Mouse (Mus musculus) splenic B cell, adult 2 months (primary cell): ENCODE data around the gene Nxn.

Experiments
- DNase-seq: peaks from one replicate; pipeline ENCODE4 v3.0.0-alpha.2; 2011; ENCODE audit warnings: low read depth, low spot score
- H3K27me3 ChIP-seq: 2 replicates; pipeline ENCODE4 v1.6.1; 2012; ENCODE audit warnings: mild to moderate bottlenecking, low read length, moderate library complexity, mixed read lengths; ENCODE audit not compliant: control insufficient read depth, poor library complexity, insufficient read depth, severe bottlenecking
- H3K36me3 ChIP-seq: 2 replicates; pipeline ENCODE4 v1.6.1; 2012; ENCODE audit warnings: mild to moderate bottlenecking, low read length, moderate library complexity, mixed read lengths; ENCODE audit not compliant: control insufficient read depth, poor library complexity, insufficient read depth, severe bottlenecking

Nxn gene

DNA sequence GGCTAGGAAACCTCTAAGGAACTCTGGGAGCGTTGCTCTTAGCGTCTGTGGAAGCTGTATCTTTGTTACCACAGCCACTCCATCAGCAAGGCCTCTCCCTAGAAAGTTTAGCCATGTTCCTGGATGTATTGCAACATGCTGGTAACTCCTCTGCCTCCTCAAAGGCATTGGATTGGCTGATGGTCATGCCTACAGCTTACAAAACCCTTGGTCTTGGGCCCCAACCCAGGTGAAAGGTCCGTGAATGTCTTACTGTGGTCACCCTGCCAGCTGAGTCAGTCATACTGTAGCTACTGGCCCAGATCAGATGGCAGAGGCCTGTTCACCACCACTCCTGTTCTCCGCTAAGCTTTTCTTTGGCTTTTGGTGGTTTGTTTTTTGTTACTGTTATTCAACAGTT, 16.1 kb upstream of the Nxn start:
- DNase-seq: no peak
- H3K36me3 ChIP-seq: peaks cover 5% of the 10 kb centered on the region
- H3K27me3 ChIP-seq: no peaks in the 10 kb centered on the region

DNA sequence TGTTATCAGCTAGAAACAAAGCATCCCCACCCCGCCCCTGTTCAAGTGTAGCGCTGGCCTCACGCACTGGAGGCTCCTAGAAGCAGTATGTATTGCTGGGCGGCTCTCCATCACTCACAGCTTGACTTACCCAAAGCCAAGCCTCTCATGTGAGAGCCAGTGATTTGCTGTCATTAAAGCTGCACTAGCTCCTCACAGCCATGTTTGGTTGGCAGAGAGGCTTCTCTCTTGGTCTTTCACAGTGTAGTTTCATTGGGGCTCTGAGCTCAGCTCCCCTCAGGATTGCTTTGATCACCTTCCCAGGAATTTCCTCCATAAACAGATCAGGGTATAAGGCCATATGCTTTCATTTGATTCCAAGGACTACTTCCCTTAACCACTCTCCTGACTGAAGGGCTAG, 14.3 kb upstream of the Nxn start:
- no peak for DNase-seq

DNA sequence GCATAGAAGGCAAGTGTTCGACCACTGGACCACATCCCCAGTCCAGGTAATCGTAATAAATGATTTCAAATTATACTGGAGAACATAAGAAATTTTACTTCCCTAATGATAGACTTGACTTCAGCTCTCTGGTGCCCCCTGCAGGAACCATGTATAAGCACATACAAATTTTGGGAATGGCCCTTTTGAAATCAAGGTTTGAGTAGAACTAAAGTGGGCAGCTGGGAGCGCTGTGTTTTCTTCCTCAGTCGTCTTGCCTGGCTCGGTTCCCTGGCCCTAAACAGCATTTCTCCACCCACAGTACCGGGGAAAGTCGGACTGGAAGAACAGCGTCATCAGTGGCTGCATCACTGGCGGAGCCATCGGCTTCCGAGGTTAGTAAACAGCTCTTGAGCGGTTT, 11.9 kb upstream of the Nxn start:
- Histone ChIP-seq H3K36me3 (peaks cover 7% of the 10 kb centered on the region), H3K27me3 (no peaks in the 10 kb centered on the region)
- DNase-seq: peak; percentile 85

More for the DNA sequence above, 14.3 kb upstream of the Nxn start:
- no peaks in the 10 kb centered on the region for H3K27me3 ChIP-seq
- peaks cover 7% of the 10 kb centered on the region for H3K36me3 ChIP-seq

DNA sequence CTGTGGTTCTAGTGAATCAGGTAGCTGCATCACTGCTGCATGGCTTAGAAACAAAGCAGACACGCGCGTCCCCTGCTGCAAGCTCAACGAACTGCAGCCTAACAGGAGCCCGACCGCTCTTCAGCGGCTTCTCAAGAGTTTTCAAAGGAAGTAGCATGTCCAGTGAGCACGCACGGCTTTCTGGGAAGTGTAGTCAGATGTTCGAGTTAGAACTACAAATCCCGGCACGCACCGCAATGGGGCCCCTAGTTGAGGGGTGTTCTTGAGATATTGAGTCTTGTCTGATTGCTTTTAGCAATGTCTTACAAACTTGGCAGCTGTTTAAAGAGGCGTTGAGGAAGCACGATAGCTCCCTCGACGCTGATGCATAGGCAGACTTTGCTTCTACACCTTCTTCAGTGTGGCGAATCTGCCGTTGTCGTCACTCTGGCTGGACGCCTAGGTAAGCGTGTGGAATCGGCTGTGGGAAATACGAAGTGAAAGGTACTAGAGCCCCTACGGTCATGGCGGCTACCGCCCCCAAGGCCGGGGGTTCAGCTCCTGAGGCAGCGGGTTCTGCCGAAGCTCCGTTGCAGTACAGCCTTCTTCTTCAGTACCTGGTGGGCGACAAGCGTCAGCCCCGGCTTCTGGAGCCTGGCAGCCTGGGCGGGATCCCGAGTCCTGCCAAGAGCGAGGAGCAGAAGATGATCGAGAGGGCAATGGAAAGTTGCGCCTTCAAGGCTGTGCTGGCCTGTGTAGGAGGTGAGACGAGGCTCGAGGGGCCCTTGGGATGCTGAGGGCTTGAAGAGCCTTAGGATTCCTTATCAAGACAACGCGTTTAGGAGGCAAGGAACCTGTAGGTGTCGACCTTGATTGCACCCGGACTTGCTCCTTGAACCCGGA, 8.0 kb upstream of the Nxn start, which contains the start of gene Timm22:
Gene Timm22, plus strand, starts transcription at position 251 of the 882 bp plus-strand sequence.
- Histone ChIP-seq H3K27me3 (no peaks in the 10 kb centered on the region), H3K36me3 (0 out of 2 replicates have a peak, but pooled peaks cover 2% of the 10 kb centered on the region)
- DNase-seq: peak; percentile 99

DNA sequence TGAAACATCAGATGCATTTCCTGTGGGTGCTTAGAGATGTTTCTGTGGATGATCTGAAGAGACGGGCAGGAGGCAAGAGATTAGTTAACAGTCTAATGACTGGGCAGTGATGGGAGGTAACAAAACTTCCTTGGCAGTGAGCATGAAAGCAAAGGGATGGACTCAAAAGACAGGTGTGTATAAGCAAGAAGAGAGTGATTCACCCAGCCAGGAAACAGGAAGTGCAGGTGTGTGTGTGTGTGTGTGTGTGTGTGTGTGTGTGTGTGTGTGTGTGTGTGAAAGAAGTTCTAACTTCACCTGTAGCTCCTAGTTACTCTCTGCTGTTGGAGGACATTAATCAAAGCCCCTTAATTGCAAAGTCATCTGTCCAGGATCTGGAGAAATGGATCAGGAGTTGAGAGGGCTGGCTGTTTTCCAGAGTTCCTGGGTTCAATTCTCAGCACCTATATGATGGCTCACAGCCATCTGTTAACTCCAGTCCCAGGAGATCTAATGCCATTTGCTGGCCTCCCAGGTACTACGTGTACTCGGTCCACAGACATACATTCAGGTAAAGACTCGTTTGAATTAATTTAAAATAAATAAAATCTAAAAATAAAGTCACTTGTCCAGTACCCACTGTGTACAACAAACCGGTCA, 6.8 kb upstream of the Nxn start:
- Histone ChIP-seq H3K36me3 (0 out of 2 replicates have a peak, but pooled peaks cover 2% of the 10 kb centered on the region), H3K27me3 (no peaks in the 10 kb centered on the region)
- DNase-seq: peak; percentile 34

DNA sequence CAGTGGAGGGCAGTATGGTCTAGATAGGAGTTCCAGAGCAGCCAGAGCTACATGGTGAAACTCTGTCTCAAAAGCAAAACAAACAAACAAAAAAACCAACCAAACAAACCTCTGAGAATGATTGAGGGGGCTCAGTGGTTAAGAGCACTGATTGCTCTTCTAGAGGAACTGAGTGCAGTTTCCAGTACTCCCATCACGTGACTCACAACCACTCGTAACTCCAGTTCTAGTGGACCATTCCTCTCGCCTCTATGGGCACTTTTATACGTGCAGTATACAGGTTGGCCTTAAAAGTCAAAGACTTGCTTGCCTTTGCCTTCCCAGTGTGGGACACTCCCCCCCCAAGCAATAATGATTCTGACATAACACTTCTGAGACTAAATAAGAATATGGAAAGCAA, 6.2 kb upstream of the Nxn start:
- 0 out of 2 replicates have a peak, but pooled peaks cover 2% of the 10 kb centered on the region for H3K36me3 ChIP-seq
- DNase-seq: no peak
- H3K27me3 ChIP-seq: no peaks in the 10 kb centered on the region

DNA sequence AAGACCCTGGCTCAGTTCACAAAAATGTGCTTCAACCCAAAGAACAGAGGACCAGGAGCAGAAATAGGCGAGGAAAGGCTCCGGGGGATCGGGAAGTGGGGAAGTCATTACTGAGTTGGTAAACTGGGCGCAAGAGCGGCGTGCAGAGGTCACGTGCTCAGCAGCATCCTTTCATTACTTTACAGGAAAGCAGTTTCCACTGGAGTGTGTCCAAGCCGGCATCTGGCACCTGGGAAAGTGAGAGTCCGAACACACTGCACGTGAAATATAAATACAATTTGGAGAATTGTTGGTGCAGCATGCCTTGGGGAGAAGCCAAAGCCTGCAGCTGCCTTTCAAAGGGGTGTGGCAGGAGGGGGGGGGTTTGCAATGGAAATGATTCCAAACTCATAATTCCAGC, 2.5 kb upstream of the Nxn start:
- Histone ChIP-seq H3K27me3 (no peaks in the 10 kb centered on the region), H3K36me3 (no peaks in the 10 kb centered on the region)
- DNase-seq: no peak

DNA sequence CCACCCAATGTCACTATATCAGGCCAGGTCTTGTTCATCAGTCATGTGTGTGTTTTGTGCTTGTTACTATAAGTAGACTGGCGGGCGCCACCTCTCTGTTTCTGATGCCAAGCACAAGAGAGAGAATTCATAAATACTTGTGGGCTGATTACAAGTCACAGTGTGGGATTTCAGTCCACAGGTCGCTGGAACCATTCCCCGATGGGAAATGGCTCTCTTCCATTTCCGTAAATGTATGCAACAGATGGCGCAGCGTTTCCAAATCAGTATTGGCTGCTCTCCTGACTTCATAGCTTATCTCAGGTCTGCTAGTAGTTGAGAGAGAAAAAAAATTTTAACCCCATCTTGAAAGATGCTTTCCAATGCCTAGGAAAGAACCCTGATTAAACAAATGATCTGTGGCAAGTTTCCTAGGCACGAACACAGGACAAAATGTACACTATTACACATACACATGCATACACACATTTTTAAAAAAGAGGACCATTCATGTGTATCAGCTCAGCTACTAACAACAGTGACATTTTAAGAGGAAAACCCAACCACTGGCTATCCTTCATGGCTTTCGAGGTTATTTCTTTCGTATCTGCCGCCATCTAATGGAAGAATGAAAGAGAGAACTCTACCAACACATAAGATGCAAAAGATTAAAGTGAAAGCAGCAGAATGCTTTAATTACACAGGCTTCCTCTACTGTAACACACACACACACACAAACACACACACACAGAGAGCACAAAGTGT, 819 bp upstream of the Nxn start:
- Histone ChIP-seq H3K36me3 (no peaks in the 10 kb centered on the region), H3K27me3 (no peaks in the 10 kb centered on the region)
- peak; percentile 68 for DNase-seq

DNA sequence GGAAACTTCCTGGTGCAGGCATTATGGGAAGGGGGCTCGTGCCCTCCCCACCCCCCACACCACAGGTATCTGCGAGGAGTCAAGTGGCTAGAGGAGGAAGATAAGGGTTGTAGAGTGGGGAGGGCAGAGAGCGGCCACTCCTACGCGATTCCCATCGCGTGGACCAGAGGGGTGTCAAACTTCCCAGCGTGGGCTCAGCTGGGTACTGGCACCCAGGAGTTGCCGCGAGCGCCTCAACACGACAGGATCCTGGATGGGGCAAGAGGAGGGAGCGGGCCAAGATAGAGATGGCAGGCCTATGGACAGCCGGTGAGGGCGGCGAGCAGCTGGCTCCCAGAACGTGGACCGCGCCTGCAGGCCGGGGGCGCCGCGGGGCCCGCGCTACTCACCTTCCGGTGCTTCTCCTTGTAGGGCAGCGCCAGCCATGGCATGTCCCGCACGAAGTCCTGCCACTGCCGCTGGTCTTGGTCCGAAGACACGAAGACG, 585 bp downstream of the Nxn start:
- DNase-seq: no peak
- Histone ChIP-seq H3K36me3 (no peaks in the 10 kb centered on the region), H3K27me3 (no peaks in the 10 kb centered on the region)

DNA sequence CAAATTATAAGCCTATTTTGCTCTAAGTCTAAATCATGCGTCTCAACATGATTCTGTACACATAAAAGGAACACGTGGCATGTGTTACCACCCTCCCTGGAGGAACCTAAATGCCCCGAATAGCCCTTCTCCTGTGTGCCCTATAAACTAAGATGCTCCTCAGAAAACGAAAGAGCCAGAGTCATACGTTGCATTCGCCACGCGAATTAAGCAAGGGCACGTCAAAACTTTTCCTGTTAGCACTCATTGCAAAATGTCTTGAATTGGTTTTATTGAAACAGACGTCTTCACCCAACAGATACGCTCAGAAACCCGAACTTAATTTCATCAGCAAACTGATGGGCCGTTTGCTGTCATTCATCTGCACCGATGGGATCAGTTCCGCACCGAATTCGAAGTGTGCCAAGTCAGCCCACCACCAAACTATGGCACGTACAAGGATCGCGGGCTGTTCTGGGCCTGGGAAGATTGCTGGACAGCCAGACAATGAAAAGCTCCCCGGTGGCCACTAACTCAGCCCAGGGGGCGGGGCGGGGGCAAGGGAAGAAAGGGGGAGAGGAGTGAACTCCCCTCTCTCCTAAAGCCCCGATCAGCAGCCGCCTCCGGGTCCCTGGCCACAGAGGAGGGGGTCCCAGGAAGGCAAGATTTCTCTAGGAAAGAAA, 1.2 kb downstream of the Nxn start:
- peak; percentile 18 for DNase-seq
- no peaks in the 10 kb centered on the region for H3K27me3 ChIP-seq
- no peaks in the 10 kb centered on the region for H3K36me3 ChIP-seq

DNA sequence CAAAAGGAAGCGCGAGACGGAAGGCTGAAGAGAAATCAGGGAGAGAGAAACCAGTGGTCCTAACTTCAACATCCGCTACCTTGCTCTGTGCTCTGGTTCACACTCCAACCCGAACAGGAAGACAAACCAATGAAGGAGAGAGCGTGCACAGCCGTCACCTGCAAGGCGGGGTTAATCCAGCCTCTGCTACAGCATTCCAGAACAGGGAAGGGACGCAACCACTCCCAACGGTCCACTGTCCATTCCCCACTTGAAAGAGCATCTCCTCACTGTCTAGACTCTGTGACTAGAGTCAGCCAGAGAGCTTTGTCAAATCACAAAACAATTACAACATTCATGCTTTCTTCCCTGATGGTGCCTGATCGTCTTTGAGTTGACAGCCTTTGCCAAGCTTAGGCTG, 5.9 kb downstream of the Nxn start:
- H3K27me3 ChIP-seq: no peaks in the 10 kb centered on the region
- no peaks in the 10 kb centered on the region for H3K36me3 ChIP-seq
- DNase-seq: no peak

DNA sequence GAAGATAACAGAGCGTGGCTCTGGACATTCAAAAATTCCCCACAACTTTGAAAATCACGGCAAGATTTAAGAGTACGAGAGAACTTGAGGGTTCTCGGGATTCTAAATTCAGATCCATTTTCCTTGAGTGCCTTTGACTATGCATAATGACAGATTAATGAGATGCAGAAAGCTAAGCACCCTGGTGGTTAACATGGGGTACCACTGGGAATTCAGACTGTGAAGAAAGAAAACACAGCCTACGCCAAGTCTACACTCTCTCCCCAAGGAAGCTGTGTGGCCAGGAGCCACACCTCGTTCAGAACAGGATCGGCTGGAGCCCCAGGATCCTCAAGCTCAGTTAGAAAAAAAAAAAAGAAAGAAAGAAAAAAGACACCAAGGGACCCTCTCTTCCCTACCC, 6.4 kb downstream of the Nxn start:
- DNase-seq: no peak
- Histone ChIP-seq H3K27me3 (no peaks in the 10 kb centered on the region), H3K36me3 (no peaks in the 10 kb centered on the region)

DNA sequence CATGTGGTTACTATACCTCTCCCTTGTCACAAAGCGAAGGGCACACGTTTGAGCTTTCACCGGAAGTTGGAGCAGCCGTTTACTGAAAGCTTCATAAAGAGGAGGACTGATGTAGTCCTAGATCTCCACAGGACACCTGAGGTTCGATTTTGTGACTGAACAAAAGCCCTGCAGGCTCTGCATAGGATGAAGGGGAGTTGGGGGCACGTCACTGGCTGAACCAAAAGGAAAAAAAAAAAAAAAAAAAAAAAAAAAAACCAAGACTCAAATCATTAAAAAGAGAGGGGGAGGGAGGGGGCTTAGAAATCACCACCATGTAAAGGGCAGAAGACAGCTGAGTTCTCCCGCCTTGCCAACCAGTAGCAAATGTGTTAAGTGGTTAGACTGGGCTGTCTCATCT, 10.2 kb downstream of the Nxn start:
- no peak for DNase-seq
- no peaks in the 10 kb centered on the region for H3K36me3 ChIP-seq
- H3K27me3 ChIP-seq: no peaks in the 10 kb centered on the region

DNA sequence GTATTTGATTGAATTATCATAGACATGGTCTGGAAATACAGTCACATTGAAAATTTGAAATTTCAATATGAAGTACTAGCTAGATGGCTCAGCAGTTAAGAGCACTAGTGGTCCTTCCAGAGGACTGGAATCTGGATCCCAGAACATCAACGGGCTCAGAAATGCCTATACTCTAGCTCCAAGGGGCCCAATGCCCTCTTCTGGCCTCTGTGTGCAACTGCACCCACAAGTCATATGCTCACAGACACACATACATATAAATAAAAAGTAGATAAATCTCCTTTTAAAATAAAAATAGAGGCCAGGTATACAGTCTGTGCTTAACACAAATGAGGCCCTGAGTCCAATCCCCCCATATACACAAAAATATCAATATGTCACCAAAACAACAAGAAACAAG, 11.8 kb downstream of the Nxn start:
- no peak for DNase-seq
- H3K27me3 ChIP-seq: no peaks in the 10 kb centered on the region; the same call in 1 of the 2 replicates
- no peaks in the 10 kb centered on the region for H3K36me3 ChIP-seq
